Mouse (Mus musculus) C2C12 (cell line): ENCODE measurements around the gene Hyal1.

Experiments
- CEBPB ChIP-seq: IDR thresholded peaks from one replicate; pipeline ENCODE4 v1.6.1; 2011; ENCODE audit warnings: low read depth, mild to moderate bottlenecking, control low read depth, moderate library complexity
- CTCF ChIP-seq: IDR thresholded peaks from one replicate; pipeline ENCODE4 v1.5.1; 2011; ENCODE audit not compliant: control insufficient read depth, insufficient read depth, insufficient read length

DNA sequence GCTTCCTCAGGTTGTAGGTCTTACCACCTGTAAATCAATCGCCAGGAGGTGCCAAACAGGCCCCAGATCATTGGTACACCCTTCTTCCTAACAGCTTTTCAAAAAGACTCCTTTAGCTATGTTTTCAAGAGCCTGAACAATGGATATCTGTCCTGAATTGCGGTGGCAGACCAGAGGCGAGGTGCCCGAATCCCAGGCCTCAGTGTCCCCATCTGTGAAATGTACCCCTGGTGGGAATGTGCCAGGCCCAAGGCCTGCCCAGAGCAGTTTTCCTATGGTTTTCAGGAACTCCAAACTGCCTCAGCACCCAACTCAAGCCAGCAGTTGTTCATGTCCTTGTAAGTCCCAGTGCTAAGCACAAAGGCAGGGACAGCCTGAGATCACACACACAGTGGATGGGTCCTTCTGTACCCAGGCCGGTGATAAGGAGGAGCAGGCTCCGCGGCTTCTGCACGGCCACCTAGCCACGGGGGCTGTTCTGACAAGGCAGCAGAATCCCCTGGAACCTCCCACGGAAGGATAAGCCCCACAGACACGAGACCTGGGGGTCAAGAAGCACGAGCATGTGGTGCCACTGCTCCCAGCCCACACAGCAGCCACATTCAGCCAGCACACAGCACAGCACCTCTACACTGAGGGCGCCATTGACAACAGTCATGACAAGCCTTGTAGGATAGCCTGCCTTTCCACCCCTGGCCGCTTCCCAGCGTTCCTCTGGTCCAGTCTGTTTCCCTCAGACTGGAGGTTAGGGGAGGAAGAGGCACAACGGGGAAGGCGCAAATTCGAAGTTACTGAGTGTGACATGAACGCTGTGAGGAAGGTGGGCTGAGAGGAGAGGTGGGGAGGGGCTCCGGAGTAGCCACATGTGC is 50.9 kb downstream of the Hyal1 start:
- TF ChIP-seq CTCF (no peak), CEBPB (no peak)
